Mouse (Mus musculus) kidney, adult 2 months (tissue): ENCODE measurements around the gene Kremen2.

ENCODE experiments used
- CTCF ChIP-seq: fragments of 200-500 bp; conservative IDR thresholded peaks from 2 replicates; pipeline ENCODE4 v1.5.1; 2011; ENCODE audit warnings: low read depth, mild to moderate bottlenecking, control low read depth, low read length, moderate library complexity, mixed read lengths; ENCODE audit not compliant: insufficient read depth, insufficient read length
- POLR2A ChIP-seq: fragments of 200-500 bp; IDR thresholded peaks from one replicate; pipeline ENCODE4 v1.6.1; 2011; ENCODE audit warnings: low read depth, low read length, control low read depth

DNA sequence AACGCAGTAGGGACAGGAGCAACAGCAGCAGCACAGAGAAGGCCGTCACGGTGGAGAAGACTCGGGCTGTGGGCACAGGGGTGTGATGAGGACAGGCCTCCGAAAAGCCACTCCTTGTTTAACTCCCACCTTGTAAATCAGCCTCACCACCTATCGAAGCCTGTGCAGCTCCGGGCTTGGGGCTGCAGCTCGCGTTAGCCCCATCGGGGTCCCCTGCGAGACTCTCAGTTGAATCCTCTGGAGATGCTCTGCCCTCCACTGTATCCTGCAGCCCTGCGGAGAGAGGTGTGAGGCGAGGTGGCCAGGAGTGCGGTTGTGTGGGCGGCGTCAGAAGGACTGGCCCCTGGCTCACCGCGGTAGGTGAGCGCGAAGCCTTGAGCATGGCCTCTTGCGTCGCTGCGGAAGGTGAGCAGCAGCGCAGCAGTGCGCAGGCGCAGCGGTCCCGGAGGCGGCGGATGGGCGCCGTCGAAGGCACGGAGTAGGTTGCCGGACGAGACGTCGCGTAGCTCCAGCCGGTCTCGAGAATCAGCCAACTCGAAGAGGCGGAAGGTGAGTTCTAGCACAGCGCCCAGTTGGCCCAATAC lies 3.3 kb downstream of the Kremen2 start:
- TF ChIP-seq POLR2A (no peak), CTCF (no peak)
